Mouse (Mus musculus): Measurements from ENCODE around the gene Maff. TPM values are rescaled to one million over a fixed set of nuclear protein-coding genes. Genes with fewer than 3 reads are reported as not detected.

Gene Maff
- polyA plus RNA-seq, 1 experiment from 2014 or later: 3.5 TPM

- no peak overlapping the region for H3K4me2 ChIP-seq
- no peaks in the 10 kb centered on the region for H3K27me3 ChIP-seq (replicated peaks; ENCODE audit: control insufficient read depth, insufficient read depth, low read length)
- no peak overlapping the region for H3K4me3 ChIP-seq (ENCODE audit: low read depth, low read length)
- H3K36me3 ChIP-seq (ENCODE audit: control insufficient read depth, insufficient read depth, low read length): peaks cover 19% of the 10 kb centered on the region
- DNase-seq (ENCODE audit: low spot score) (no peak), ATAC-seq (replicated peaks; ENCODE audit: low FRiP score) (no peak)
- H3K9me3 ChIP-seq (ENCODE audit: control insufficient read depth, low read length): no peaks in the 10 kb centered on the region
- no peak overlapping the region for H3K9ac ChIP-seq (ENCODE audit: low read depth, low read length)
- H3K4me1 ChIP-seq (replicated peaks; ENCODE audit: control insufficient read depth, insufficient read depth, low read length): peaks cover 31% of the 10 kb centered on the region
- H3K27ac ChIP-seq (ENCODE audit: low read depth, low read length): no peak overlapping the region
- 39% methylated on average over 4 of the region's 4 CpGs for WGBS
These were observed 14.6 kb downstream of the Maff start for GRCm38 (mm10) chr15:79361023-79361422.

- Histone ChIP-seq H3K4me3 (ENCODE audit: low read depth, low read length) (no peak overlapping the region), H3K27me3 (replicated peaks; ENCODE audit: control insufficient read depth, insufficient read depth, low read length) (no peaks in the 10 kb centered on the region), H3K36me3 (ENCODE audit: control insufficient read depth, insufficient read depth, low read length) (peaks cover 27% of the 10 kb centered on the region), H3K4me2 (no peak overlapping the region), H3K4me1 (replicated peaks; ENCODE audit: control insufficient read depth, insufficient read depth, low read length) (peaks cover 14% of the 10 kb centered on the region), H3K9me3 (ENCODE audit: control insufficient read depth, low read length) (no peaks in the 10 kb centered on the region), H3K27ac (ENCODE audit: low read depth, low read length) (no peak overlapping the region), H3K9ac (ENCODE audit: low read depth, low read length) (no peak overlapping the region)
- DNase-seq (ENCODE audit: low spot score) (no peak), ATAC-seq (replicated peaks; ENCODE audit: low FRiP score) (no peak)
- WGBS: 73% methylated on average over 6 of the region's 6 CpGs
These were observed 17.7 kb downstream of the Maff start for GRCm38 (mm10) chr15:79364120-79364519.

- DNase-seq (ENCODE audit: low spot score) (no peak), ATAC-seq (replicated peaks; ENCODE audit: low FRiP score) (no peak)
- no peaks in the 10 kb centered on the region for H3K27me3 ChIP-seq (replicated peaks; ENCODE audit: control insufficient read depth, insufficient read depth, low read length)
- 93% methylated on average over 12 of the region's 12 CpGs for WGBS
- peaks cover 32% of the 10 kb centered on the region for H3K36me3 ChIP-seq (ENCODE audit: control insufficient read depth, insufficient read depth, low read length)
- H3K9me3 ChIP-seq (ENCODE audit: control insufficient read depth, low read length): no peaks in the 10 kb centered on the region
- no peak overlapping the region for H3K27ac ChIP-seq (ENCODE audit: low read depth, low read length)
- peaks cover 22% of the 10 kb centered on the region for H3K4me1 ChIP-seq (replicated peaks; ENCODE audit: control insufficient read depth, insufficient read depth, low read length)
- no peak overlapping the region for H3K9ac ChIP-seq (ENCODE audit: low read depth, low read length)
- no peak overlapping the region for H3K4me2 ChIP-seq
- H3K4me3 ChIP-seq (ENCODE audit: low read depth, low read length): no peak overlapping the region
These were observed 18.6 kb downstream of the Maff start for GRCm38 (mm10) chr15:79365068-79365467.

GRCm38 (mm10) chr15:79366402-79366801, 20.0 kb downstream of the Maff start:
- ATAC-seq (replicated peaks; ENCODE audit: low FRiP score) (no peak), DNase-seq (ENCODE audit: low spot score) (no peak)
- WGBS: 92% methylated on average over 5 of the region's 5 CpGs
- no peak overlapping the region for H3K27ac ChIP-seq (ENCODE audit: low read depth, low read length)
- H3K9ac ChIP-seq (ENCODE audit: low read depth, low read length): no peak overlapping the region
- peaks cover 16% of the 10 kb centered on the region for H3K4me1 ChIP-seq (replicated peaks; ENCODE audit: control insufficient read depth, insufficient read depth, low read length)
- H3K4me2 ChIP-seq: no peak overlapping the region
- no peaks in the 10 kb centered on the region for H3K9me3 ChIP-seq (ENCODE audit: control insufficient read depth, low read length)
- no peak overlapping the region for H3K4me3 ChIP-seq (ENCODE audit: low read depth, low read length)
- peaks cover 32% of the 10 kb centered on the region for H3K36me3 ChIP-seq (ENCODE audit: control insufficient read depth, insufficient read depth, low read length)
- H3K27me3 ChIP-seq (replicated peaks; ENCODE audit: control insufficient read depth, insufficient read depth, low read length): no peaks in the 10 kb centered on the region

- Histone ChIP-seq H3K27ac (ENCODE audit: low read depth, low read length) (peak overlapping the region; percentile 60; the same call in 1 of the 2 replicates), H3K9me3 (ENCODE audit: control insufficient read depth, low read length) (no peaks in the 10 kb centered on the region), H3K27me3 (replicated peaks; ENCODE audit: control insufficient read depth, insufficient read depth, low read length) (no peaks in the 10 kb centered on the region), H3K4me1 (replicated peaks; ENCODE audit: control insufficient read depth, insufficient read depth, low read length) (peaks cover 16% of the 10 kb centered on the region), H3K36me3 (ENCODE audit: control insufficient read depth, insufficient read depth, low read length) (peaks cover 25% of the 10 kb centered on the region), H3K4me3 (ENCODE audit: low read depth, low read length) (no peak overlapping the region), H3K4me2 (no peak overlapping the region), H3K9ac (ENCODE audit: low read depth, low read length) (no peak overlapping the region)
- ATAC-seq (replicated peaks; ENCODE audit: low FRiP score) (peak; percentile 56; the same call in 1 of the 2 replicates), DNase-seq (ENCODE audit: low spot score) (no peak)
- 67% methylated on average over 14 of the region's 14 CpGs for whole genome bisulfite sequencing
These were observed 21.9 kb downstream of the Maff start for GRCm38 (mm10) chr15:79368313-79368811.

- 79% methylated on average over 8 of the region's 8 CpGs for WGBS
- DNase-seq (ENCODE audit: low spot score) (no peak), ATAC-seq (replicated peaks; ENCODE audit: low FRiP score) (no peak; the same call in 1 of the 2 replicates)
- peaks cover 25% of the 10 kb centered on the region for H3K36me3 ChIP-seq (ENCODE audit: control insufficient read depth, insufficient read depth, low read length)
- H3K4me3 ChIP-seq (ENCODE audit: low read depth, low read length): no peak overlapping the region
- peak overlapping the region; percentile 13 for H3K27ac ChIP-seq (ENCODE audit: low read depth, low read length)
- no peak overlapping the region for H3K4me2 ChIP-seq
- no peaks in the 10 kb centered on the region for H3K9me3 ChIP-seq (ENCODE audit: control insufficient read depth, low read length)
- no peaks in the 10 kb centered on the region for H3K27me3 ChIP-seq (replicated peaks; ENCODE audit: control insufficient read depth, insufficient read depth, low read length)
- H3K4me1 ChIP-seq (replicated peaks; ENCODE audit: control insufficient read depth, insufficient read depth, low read length): peaks cover 16% of the 10 kb centered on the region
- H3K9ac ChIP-seq (ENCODE audit: low read depth, low read length): no peak overlapping the region
These were observed 22.5 kb downstream of the Maff start for GRCm38 (mm10) chr15:79368861-79369440.

- Histone ChIP-seq H3K4me3 (ENCODE audit: low read depth, low read length) (no peak overlapping the region), H3K4me1 (replicated peaks; ENCODE audit: control insufficient read depth, insufficient read depth, low read length) (peaks cover 13% of the 10 kb centered on the region), H3K36me3 (ENCODE audit: control insufficient read depth, insufficient read depth, low read length) (peaks cover 22% of the 10 kb centered on the region), H3K27ac (ENCODE audit: low read depth, low read length) (peak overlapping the region; percentile 13), H3K9me3 (ENCODE audit: control insufficient read depth, low read length) (no peaks in the 10 kb centered on the region), H3K4me2 (no peak overlapping the region), H3K27me3 (replicated peaks; ENCODE audit: control insufficient read depth, insufficient read depth, low read length) (no peaks in the 10 kb centered on the region), H3K9ac (ENCODE audit: low read depth, low read length) (no peak overlapping the region)
- no peak for ATAC-seq (replicated peaks; ENCODE audit: low FRiP score)
- 72% methylated on average over 15 of the region's 15 CpGs for WGBS
- no peak for DNase-seq (ENCODE audit: low spot score)
These were observed 23.2 kb downstream of the Maff start for GRCm38 (mm10) chr15:79369452-79370280.

GRCm38 (mm10) chr15:79370281-79370843, 23.9 kb downstream of the Maff start:
- H3K4me2 ChIP-seq: no peak overlapping the region
- H3K36me3 ChIP-seq (ENCODE audit: control insufficient read depth, insufficient read depth, low read length): peaks cover 20% of the 10 kb centered on the region
- H3K4me1 ChIP-seq (replicated peaks; ENCODE audit: control insufficient read depth, insufficient read depth, low read length): peaks cover 13% of the 10 kb centered on the region
- no peak overlapping the region for H3K9ac ChIP-seq (ENCODE audit: low read depth, low read length)
- no peaks in the 10 kb centered on the region for H3K27me3 ChIP-seq (replicated peaks; ENCODE audit: control insufficient read depth, insufficient read depth, low read length)
- 0 out of 2 replicates have a peak overlapping the region, but pooled peaks have one; percentile 19 for H3K27ac ChIP-seq (ENCODE audit: low read depth, low read length)
- no peaks in the 10 kb centered on the region for H3K9me3 ChIP-seq (ENCODE audit: control insufficient read depth, low read length)
- H3K4me3 ChIP-seq (ENCODE audit: low read depth, low read length): no peak overlapping the region
- DNase-seq (ENCODE audit: low spot score) (no peak), ATAC-seq (replicated peaks; ENCODE audit: low FRiP score) (no peak)
- WGBS: 80% methylated on average over 7 of the region's 7 CpGs

Measured in liver, embryonic 11.5 days (tissue).